Mouse (Mus musculus) urinary bladder, postnatal 14 days (tissue): ENCODE measurements around the gene Fgf5.

Experiments
- DNase-seq: peaks from one replicate; pipeline ENCODE4 v3.0.0; 2021; ENCODE audit warnings: low spot score

Fgf5 gene

GRCm38 (mm10) chr5:98305673-98306072 lies 51.7 kb downstream of the Fgf5 start:
- no peak for DNase-seq

GRCm38 (mm10) chr5:98306528-98306927 lies 52.5 kb downstream of the Fgf5 start:
- DNase-seq, result no peak

DNA sequence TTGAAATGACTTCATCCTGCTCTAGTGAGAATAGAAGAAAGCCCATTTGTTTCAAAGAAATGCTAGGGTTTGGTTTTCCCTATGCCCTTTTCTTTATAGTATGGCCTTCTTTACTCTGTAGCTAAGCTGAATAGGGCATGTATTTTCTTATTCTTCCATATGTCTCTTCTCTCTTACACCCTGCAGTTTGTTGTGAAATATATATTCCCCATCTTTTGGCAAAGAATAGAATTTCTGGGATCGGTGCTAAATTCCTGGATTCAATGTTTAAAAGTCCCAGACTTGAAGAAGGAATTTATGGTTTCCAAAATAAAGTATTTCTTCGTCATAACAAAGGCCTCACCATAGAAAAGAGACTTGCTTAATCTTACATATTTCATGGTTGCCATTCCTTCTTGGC lies 72.6 kb downstream of the Fgf5 start:
- no peak for DNase-seq
